Comparison of ENCODE assay signal across 32 mouse cellular contexts in genomic region chr14:73947316-73947715, GRCm38 (mm10).
"Had no signal": no experiment of that assay in that cellular context is flagged by ENCODE, and none has a peak within 500 bp of the region (broad histone marks: within the 10 kb centered on the region; RNA-seq: fewer than 3 reads in every experiment).

No protein-coding gene starts in this region.

- H3K9ac ChIP-seq: heart, embryonic 12.5 days; heart, embryonic 13.5 days; heart, embryonic 15.5 days; hindbrain, embryonic 12.5 days; hindbrain, embryonic 13.5 days; hindbrain, embryonic 14.5 days; hindbrain, embryonic 15.5 days; intestine, embryonic 15.5 days had no signal

- H3K4me3 ChIP-seq: heart, adult 2 months; heart, embryonic 10.5 days; heart, embryonic 12.5 days; heart, embryonic 13.5 days; heart, embryonic 15.5 days; hindbrain, embryonic 10.5 days; hindbrain, embryonic 12.5 days; hindbrain, embryonic 13.5 days; hindbrain, embryonic 15.5 days; intestine, embryonic 15.5 days; layer of hippocampus, adult 2 months; left cerebral cortex, adult 2 months had no signal

- ATAC-seq: hindbrain, embryonic 16.5 days; hindbrain, postnatal 0 days; inflammation-experienced regulatory T-cells, adult 6 months; intestine, embryonic 15.5 days; intestine, embryonic 16.5 days; intestine, postnatal 0 days had no signal

- H3K27ac ChIP-seq: heart, adult 2 months; heart, embryonic 10.5 days; heart, embryonic 13.5 days; heart, embryonic 15.5 days; hindbrain, embryonic 10.5 days; hindbrain, embryonic 12.5 days; hindbrain, embryonic 13.5 days; hindbrain, embryonic 14.5 days; hindbrain, embryonic 15.5 days; hindbrain, postnatal 0 days; intestine, embryonic 15.5 days; layer of hippocampus, adult 2 months; left cerebral cortex, adult 2 months had no signal

- H3K36me3 ChIP-seq: heart, embryonic 10.5 days; heart, embryonic 12.5 days; heart, embryonic 13.5 days; heart, embryonic 15.5 days; hindbrain, embryonic 10.5 days; hindbrain, embryonic 12.5 days; hindbrain, embryonic 13.5 days; hindbrain, embryonic 15.5 days; intestine, embryonic 15.5 days had no signal

- H3K4me2 ChIP-seq: heart, embryonic 11.5 days; heart, embryonic 12.5 days; heart, embryonic 13.5 days; heart, embryonic 15.5 days; hindbrain, embryonic 12.5 days; hindbrain, embryonic 13.5 days; hindbrain, embryonic 14.5 days; hindbrain, embryonic 15.5 days; intestine, embryonic 15.5 days had no signal

- H3K4me1 ChIP-seq: heart, embryonic 10.5 days; heart, embryonic 12.5 days; heart, embryonic 13.5 days; heart, embryonic 15.5 days; hindbrain, embryonic 10.5 days; hindbrain, embryonic 12.5 days; hindbrain, embryonic 13.5 days; hindbrain, embryonic 15.5 days; intestine, embryonic 15.5 days had no signal

- H3K9me3 ChIP-seq: heart, embryonic 10.5 days; heart, embryonic 12.5 days; heart, embryonic 13.5 days; heart, embryonic 15.5 days; hindbrain, embryonic 10.5 days; hindbrain, embryonic 12.5 days; hindbrain, embryonic 13.5 days; hindbrain, embryonic 15.5 days; intestine, embryonic 15.5 days had no signal

- H3K27me3 ChIP-seq: heart, embryonic 12.5 days; heart, embryonic 13.5 days; heart, embryonic 15.5 days; hindbrain, embryonic 12.5 days; hindbrain, embryonic 13.5 days; hindbrain, embryonic 15.5 days; intestine, embryonic 15.5 days had no signal

- DNase-seq: heart, adult 18-20 months; heart, adult 2 months; heart, postnatal 10 days; heart, postnatal 14 days; heart, postnatal 36 days; heart, postnatal 4 days; kidney, adult 18-20 months; kidney, adult 9 months; kidney, postnatal 10 days; kidney, postnatal 14 days; kidney, postnatal 25 days; kidney, postnatal 36 days; layer of hippocampus, adult 9-11 months; layer of hippocampus, postnatal 36 days had no signal
